Mouse (Mus musculus): ENCODE data around the gene Tmsb15b2.
A peak's percentile ranks its signal among the peaks of the same experiment; 100 is the strongest.
"Not testable (repeated sequence)": the region's sequence is repeated elsewhere in the genome, so short reads cannot be mapped to it uniquely, and the experiment has no call there.

Tmsb15b2 gene

GRCm38 (mm10) chrX:136975397-136975796 lies at the start of gene Tmsb15b2:
Tmsb15b2 (minus strand) TSS chrX:136975497.
- not testable (repeated sequence) for DNase-seq (ENCODE audit: low spot score)

GRCm38 (mm10) chrX:137019310-137019709 lies 44.0 kb upstream of the Tmsb15b2 start:
- peak; percentile 45 for DNase-seq (ENCODE audit: low spot score)

GRCm38 (mm10) chrX:137017668-137018067 lies 42.4 kb upstream of the Tmsb15b2 start:
- DNase-seq (ENCODE audit: low spot score), result no peak

- DNase-seq (ENCODE audit: low spot score), result peak; percentile 50
These were observed 39.9 kb upstream of the Tmsb15b2 start for GRCm38 (mm10) chrX:137015099-137015709.

- DNase-seq (ENCODE audit: low spot score), result no peak
These were observed 21.0 kb upstream of the Tmsb15b2 start for GRCm38 (mm10) chrX:136996256-136996655.

- DNase-seq (ENCODE audit: low spot score), result no peak
These were observed 18.3 kb upstream of the Tmsb15b2 start for GRCm38 (mm10) chrX:136993641-136994040.

- DNase-seq (ENCODE audit: low spot score), result peak; percentile 50
These were observed 17.8 kb upstream of the Tmsb15b2 start, which contains the start of gene Zcchc18 for GRCm38 (mm10) chrX:136992978-136993547. Zcchc18 (plus strand) TSS chrX:136993155.

GRCm38 (mm10) chrX:136992191-136992965 lies 17.1 kb upstream of the Tmsb15b2 start:
- DNase-seq (ENCODE audit: low spot score), result no peak

- DNase-seq (ENCODE audit: low spot score), result no peak
These were observed 16.0 kb upstream of the Tmsb15b2 start for GRCm38 (mm10) chrX:136991274-136991673.

GRCm38 (mm10) chrX:136986039-136986438 lies 10.7 kb upstream of the Tmsb15b2 start:
- DNase-seq (ENCODE audit: low spot score), result no peak

- DNase-seq (ENCODE audit: low spot score), result no peak
These were observed 3.3 kb upstream of the Tmsb15b2 start for GRCm38 (mm10) chrX:136978616-136979015.

GRCm38 (mm10) chrX:136976424-136977084 lies 1.3 kb upstream of the Tmsb15b2 start, which contains the start of the genes Tmsb15l and Tmsb15b1:
Tmsb15l (minus strand) TSS chrX:136976869.
Tmsb15b1 (minus strand) TSS chrX:136976874.
- DNase-seq (ENCODE audit: low spot score), result peak; percentile 55

- DNase-seq (ENCODE audit: low spot score), result no peak
These were observed 15.6 kb downstream of the Tmsb15b2 start for GRCm38 (mm10) chrX:136959688-136960087.

GRCm38 (mm10) chrX:136958300-136958699 lies 17.0 kb downstream of the Tmsb15b2 start:
- DNase-seq (ENCODE audit: low spot score), result not testable (repeated sequence)

- peak; percentile 76 for DNase-seq (ENCODE audit: low spot score)
These were observed 17.6 kb downstream of the Tmsb15b2 start for GRCm38 (mm10) chrX:136957583-136958279.

- DNase-seq (ENCODE audit: low spot score), result no peak
These were observed 37.3 kb downstream of the Tmsb15b2 start for GRCm38 (mm10) chrX:136937985-136938384.

GRCm38 (mm10) chrX:136927031-136927430 lies 48.3 kb downstream of the Tmsb15b2 start, which contains the start of gene H2bfm:
H2bfm (plus strand) TSS chrX:136927325.
- no peak for DNase-seq (ENCODE audit: low spot score)

GRCm38 (mm10) chrX:136925863-136926262 lies 49.4 kb downstream of the Tmsb15b2 start:
- no peak for DNase-seq (ENCODE audit: low spot score)
